15 mouse cellular contexts compared by ENCODE assay signal in the genomic region with DNA sequence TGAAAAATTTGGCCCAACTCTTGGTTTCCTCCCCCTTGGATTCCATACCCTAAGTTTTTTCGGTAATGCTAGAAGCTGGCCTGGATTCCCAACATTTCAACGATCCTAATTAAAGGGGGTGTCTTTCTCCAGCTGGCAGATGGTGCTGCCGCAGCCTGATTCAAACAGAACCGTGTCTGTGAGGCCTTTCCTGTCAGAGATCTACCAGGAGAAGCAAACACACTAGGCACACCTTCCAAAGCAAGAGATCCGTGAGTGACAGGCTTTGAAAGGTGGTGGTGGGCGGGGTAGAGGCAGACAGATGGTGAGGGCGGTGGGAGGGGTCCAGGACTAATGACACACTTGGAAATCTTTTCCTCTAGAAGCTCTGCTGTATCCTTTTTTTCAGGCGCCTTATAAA.
A peak's percentile ranks its signal among the peaks of the same experiment; 100 is the strongest.
DNase-seq lines count a peak whose midpoint lies in the region; ATAC-seq and TF ChIP-seq lines count a peak whose summit lies in the region.
"Had no signal": no experiment of that assay in that cellular context is flagged by ENCODE, and none has a peak within 500 bp of the region (broad histone marks: within the 10 kb centered on the region; RNA-seq: fewer than 3 reads in every experiment).

No protein-coding gene starts in this region.

- peak; percentile 27; the same call in 1 of the 2 replicates for ATAC-seq in hindbrain, embryonic 16.5 days
- ATAC-seq in hindbrain, embryonic 13.5 days (ENCODE audit: low FRiP score), result no peak
- ATAC-seq in lung, embryonic 14.5 days (ENCODE audit: insufficient read depth), result no peak
- peak; percentile 94 for ATAC-seq in forebrain, embryonic 16.5 days
- ATAC-seq: inflammation-experienced regulatory T-cells, adult 6 months had no signal

- DNase-seq in lung, embryonic 14.5 days, result peak; percentile 1
- DNase-seq in lung, postnatal 25 days (ENCODE audit: low spot score), result no peak
- peak; percentile 14 for DNase-seq in embryonic facial prominence, embryonic 10.5 days (ENCODE audit: low spot score)
- no peak for DNase-seq in liver
- DNase-seq: cerebellum, adult 18-20 months; gastrocnemius, postnatal 25 days; heart, postnatal 36 days; kidney, adult 9 months; lung, postnatal 36 days had no signal

- H3K4me1 ChIP-seq in hindbrain, embryonic 16.5 days (ENCODE audit: control insufficient read depth, insufficient read depth, low read depth, low read length), result no peaks in the 10 kb centered on the region
- H3K4me1 ChIP-seq in hindbrain, embryonic 13.5 days (replicated peaks), result no peaks in the 10 kb centered on the region
- no peaks in the 10 kb centered on the region for H3K4me1 ChIP-seq in lung, embryonic 14.5 days (ENCODE audit: insufficient read depth)
- peaks cover 5% of the 10 kb centered on the region for H3K4me1 ChIP-seq in embryonic facial prominence, embryonic 10.5 days
- H3K4me1 ChIP-seq in forebrain, embryonic 16.5 days (replicated peaks; ENCODE audit: control insufficient read depth, insufficient read depth, low read length), result peaks cover 4% of the 10 kb centered on the region
- H3K4me1 ChIP-seq: midbrain, embryonic 10.5 days had no signal

- H3K27me3 ChIP-seq in hindbrain, embryonic 16.5 days (replicated peaks; ENCODE audit: control insufficient read depth, insufficient read depth, low read length), result no peaks in the 10 kb centered on the region
- no peaks in the 10 kb centered on the region for H3K27me3 ChIP-seq in hindbrain, embryonic 13.5 days
- H3K27me3 ChIP-seq in lung, embryonic 14.5 days (ENCODE audit: insufficient read depth, low read length), result no peaks in the 10 kb centered on the region
- H3K27me3 ChIP-seq in embryonic facial prominence, embryonic 10.5 days (replicated peaks; ENCODE audit: low read depth, poor library complexity, severe bottlenecking), result no peaks in the 10 kb centered on the region
- no peaks in the 10 kb centered on the region for H3K27me3 ChIP-seq in forebrain, embryonic 16.5 days (replicated peaks; ENCODE audit: control insufficient read depth, insufficient read depth, low read length)

- TF ChIP-seq CTCF in lung, embryonic 14.5 days (IDR thresholded peaks at IDR 0.05; ENCODE audit: low read depth), result no peak

- H3K4me3 ChIP-seq in hindbrain, embryonic 16.5 days (ENCODE audit: low read length), result no peak overlapping the region
- H3K4me3 ChIP-seq in hindbrain, embryonic 13.5 days, result no peak overlapping the region
- no peak overlapping the region for H3K4me3 ChIP-seq in lung, embryonic 14.5 days (ENCODE audit: low read depth, low read length)
- H3K4me3 ChIP-seq in embryonic facial prominence, embryonic 10.5 days, result no peak overlapping the region
- H3K4me3 ChIP-seq in forebrain, embryonic 16.5 days (replicated peaks; ENCODE audit: low read length), result no peak overlapping the region
- H3K4me3 ChIP-seq: limb, embryonic 12.5 days; midbrain, embryonic 10.5 days had no signal

- WGBS in hindbrain, embryonic 16.5 days, result 58% methylated on average over 8 of the region's 8 CpGs
- WGBS in hindbrain, embryonic 13.5 days, result 62% methylated on average over 8 of the region's 8 CpGs
- WGBS in lung, embryonic 14.5 days, result 30% methylated on average over 8 of the region's 8 CpGs
- 52% methylated on average over 8 of the region's 8 CpGs for WGBS in embryonic facial prominence, embryonic 10.5 days
- 30% methylated on average over 8 of the region's 8 CpGs for WGBS in forebrain, embryonic 16.5 days

- no peak overlapping the region for H3K4me2 ChIP-seq in hindbrain, embryonic 16.5 days (ENCODE audit: low read length)
- H3K4me2 ChIP-seq in hindbrain, embryonic 13.5 days, result no peak overlapping the region
- no peak overlapping the region for H3K4me2 ChIP-seq in lung, embryonic 14.5 days
- H3K4me2 ChIP-seq in forebrain, embryonic 16.5 days (ENCODE audit: low read length), result 0 out of 2 replicates have a peak overlapping the region, but pooled peaks have one; percentile 3
- H3K4me2 ChIP-seq: limb, embryonic 12.5 days had no signal

- H3K36me3 ChIP-seq in hindbrain, embryonic 16.5 days (ENCODE audit: control insufficient read depth, insufficient read depth, low read length), result no peaks in the 10 kb centered on the region
- no peaks in the 10 kb centered on the region for H3K36me3 ChIP-seq in hindbrain, embryonic 13.5 days
- H3K36me3 ChIP-seq in lung, embryonic 14.5 days (ENCODE audit: insufficient read depth), result no peaks in the 10 kb centered on the region
- no peaks in the 10 kb centered on the region for H3K36me3 ChIP-seq in embryonic facial prominence, embryonic 10.5 days (replicated peaks)
- H3K36me3 ChIP-seq in forebrain, embryonic 16.5 days (ENCODE audit: control insufficient read depth, insufficient read depth), result no peaks in the 10 kb centered on the region
- H3K36me3 ChIP-seq: limb, embryonic 12.5 days; midbrain, embryonic 10.5 days had no signal

- H3K27ac ChIP-seq in hindbrain, embryonic 16.5 days (ENCODE audit: low read depth, low read length), result no peak overlapping the region
- H3K27ac ChIP-seq in hindbrain, embryonic 13.5 days, result no peak overlapping the region
- no peak overlapping the region for H3K27ac ChIP-seq in lung, embryonic 14.5 days (ENCODE audit: low read depth)
- no peak overlapping the region for H3K27ac ChIP-seq in embryonic facial prominence, embryonic 10.5 days (replicated peaks)
- H3K27ac ChIP-seq in forebrain, embryonic 16.5 days (ENCODE audit: low read length), result peak overlapping the region; percentile 72
- H3K27ac ChIP-seq: limb, embryonic 12.5 days; midbrain, embryonic 10.5 days had no signal

- H3K9me3 ChIP-seq in hindbrain, embryonic 16.5 days (ENCODE audit: control insufficient read depth, low read length), result no peaks in the 10 kb centered on the region
- no peaks in the 10 kb centered on the region for H3K9me3 ChIP-seq in hindbrain, embryonic 13.5 days
- no peaks in the 10 kb centered on the region for H3K9me3 ChIP-seq in lung, embryonic 14.5 days (ENCODE audit: low read depth, low read length)
- no peaks in the 10 kb centered on the region for H3K9me3 ChIP-seq in embryonic facial prominence, embryonic 10.5 days
- no peaks in the 10 kb centered on the region for H3K9me3 ChIP-seq in forebrain, embryonic 16.5 days (ENCODE audit: control insufficient read depth, low read length)
- H3K9me3 ChIP-seq: limb, embryonic 12.5 days; midbrain, embryonic 10.5 days had no signal

- no peak overlapping the region for H3K9ac ChIP-seq in hindbrain, embryonic 16.5 days (ENCODE audit: low read depth, low read length)
- no peak overlapping the region for H3K9ac ChIP-seq in hindbrain, embryonic 13.5 days
- H3K9ac ChIP-seq in lung, embryonic 14.5 days, result no peak overlapping the region
- no peak overlapping the region for H3K9ac ChIP-seq in forebrain, embryonic 16.5 days (replicated peaks; ENCODE audit: low read depth, low read length)
- H3K9ac ChIP-seq: limb, embryonic 12.5 days had no signal

Comparison
In these comparisons a context has a peak if more than half of its experiments do, and no peak if none do; other contexts are left out.
1. ATAC-seq: peak in hindbrain, embryonic 16.5 days (single experiment) and forebrain, embryonic 16.5 days (single experiment); none in hindbrain, embryonic 13.5 days (single experiment) and lung, embryonic 14.5 days (single experiment).
2. DNase-seq: peak in lung, embryonic 14.5 days (single experiment) and embryonic facial prominence, embryonic 10.5 days (single experiment); none in lung, postnatal 25 days (single experiment) and liver (single experiment).